Mouse (Mus musculus) kidney, postnatal 0 days (tissue): ENCODE measurements at regions not wholly inside any gene's neighbourhood (a gene's known extent, or its start where the extent isn't known, plus 50 kb on each side); places are given as distances from the start of the nearest gene placed in this dataset.

Source experiments
- ATAC-seq: fragments of 200-750 bp; cut with Nextera tagmentation; replicated peaks from 2 replicates; pipeline ENCODE4 v1.8.0; 2017; ENCODE audit warnings: low read depth, moderate number of reproducible peaks, moderate TSS enrichment, moderate library complexity; ENCODE audit not compliant: low FRiP score
- DNase-seq: peaks from one replicate; pipeline ENCODE4 v3.0.0-alpha.2; 2016; ENCODE audit warnings: low spot score
- H3K27ac ChIP-seq: fragments of 300-500 bp; sonication (generic); 2 replicates; pipeline ENCODE4 v1.5.1; 2014; ENCODE audit warnings: mild to moderate bottlenecking
- H3K27me3 ChIP-seq: fragments of 300-500 bp; sonication (generic); 2 replicates; pipeline ENCODE4 v1.6.1; 2014; ENCODE audit warnings: low read length, mixed read lengths; ENCODE audit not compliant: insufficient read depth
- H3K36me3 ChIP-seq: fragments of 300-500 bp; sonication (generic); 2 replicates; pipeline ENCODE4 v1.6.1; 2014; ENCODE audit warnings: low read length, mixed read lengths; ENCODE audit not compliant: insufficient read depth
- H3K4me1 ChIP-seq: fragments of 300-500 bp; sonication (generic); replicated peaks from 2 replicates; pipeline ENCODE4 v1.6.1; 2014; ENCODE audit warnings: antibody characterized with exemption, low read length, mixed read lengths; ENCODE audit not compliant: insufficient read depth
- H3K4me2 ChIP-seq: fragments of 300-500 bp; sonication (generic); 2 replicates; pipeline ENCODE4 v1.6.1; 2014; ENCODE audit warnings: mild to moderate bottlenecking, low read length, moderate library complexity, mixed read lengths
- H3K4me3 ChIP-seq: fragments of 300-500 bp; sonication (generic); replicated peaks from 2 replicates; pipeline ENCODE4 v1.5.1; 2014; ENCODE audit warnings: low read depth, low read length
- H3K9ac ChIP-seq: fragments of 300-500 bp; sonication (generic); 2 replicates; pipeline ENCODE4 v1.6.1; 2014; ENCODE audit warnings: low read depth, low read length
- H3K9me3 ChIP-seq: fragments of 300-500 bp; sonication (generic); replicated peaks from 2 replicates; pipeline ENCODE4 v1.6.1; 2016; ENCODE audit warnings: low read length, inconsistent platforms, mixed read lengths
- CTCF ChIP-seq: IDR thresholded peaks from 2 replicates; pipeline ENCODE4 v1.5.1; 2016; ENCODE audit warnings: antibody characterized with exemption, low read depth, mild to moderate bottlenecking, moderate library complexity
- WGBS: fragments of 180-500 bp; shearing (Covaris S2); extraction: QIAGEN DNeasy Blood & Tissue Kit; methylation state at CpG from one replicate; pipeline ENCODE4 v1.1.7; 2014; 5-methylcytosine and 5-hydroxymethylcytosine counted together

GRCm38 (mm10) chr8:64497281-64498060 lies 195.4 kb downstream of the Cpe start:
- ATAC-seq: no peak

GRCm38 (mm10) chr8:64496333-64497213 lies 196.3 kb downstream of the Cpe start:
- Histone ChIP-seq H3K4me2 (no peak overlapping the region), H3K9me3 (no peaks in the 10 kb centered on the region), H3K4me3 (no peak overlapping the region), H3K36me3 (no peaks in the 10 kb centered on the region), H3K4me1 (no peaks in the 10 kb centered on the region), H3K9ac (no peak overlapping the region), H3K27ac (no peak overlapping the region), H3K27me3 (no peaks in the 10 kb centered on the region)
- DNase-seq (no peak), ATAC-seq (no peak)
- TF ChIP-seq CTCF: no peak
- 50% methylated on average over 14 of the region's 14 CpGs for WGBS

More at GRCm38 (mm10) chr8:64497281-64498060, 195.4 kb downstream of the Cpe start:
- DNase-seq: no peak
- no peak overlapping the region for H3K4me2 ChIP-seq
- no peaks in the 10 kb centered on the region for H3K4me1 ChIP-seq
- 29% methylated on average over 6 of the region's 6 CpGs for WGBS
- no peak overlapping the region for H3K27ac ChIP-seq
- H3K9me3 ChIP-seq: no peaks in the 10 kb centered on the region
- no peaks in the 10 kb centered on the region for H3K27me3 ChIP-seq
- no peaks in the 10 kb centered on the region for H3K36me3 ChIP-seq
- H3K9ac ChIP-seq: no peak overlapping the region
- no peak overlapping the region for H3K4me3 ChIP-seq
- TF ChIP-seq CTCF: no peak

GRCm38 (mm10) chr8:64491561-64491960 lies 201.3 kb downstream of the Cpe start:
- DNase-seq: no peak
- Histone ChIP-seq H3K27ac (no peak overlapping the region), H3K27me3 (no peaks in the 10 kb centered on the region), H3K4me1 (no peaks in the 10 kb centered on the region), H3K4me3 (no peak overlapping the region), H3K4me2 (no peak overlapping the region), H3K9ac (no peak overlapping the region), H3K9me3 (no peaks in the 10 kb centered on the region), H3K36me3 (no peaks in the 10 kb centered on the region)
- TF ChIP-seq CTCF: no peak
- 88% methylated on average over 2 of the region's 2 CpGs for WGBS
- ATAC-seq: no peak

GRCm38 (mm10) chr8:64488057-64488456 lies 204.8 kb downstream of the Cpe start:
- H3K36me3 ChIP-seq: no peaks in the 10 kb centered on the region
- 84% methylated on average over 3 of the region's 3 CpGs for WGBS
- ATAC-seq: no peak
- no peak for TF ChIP-seq CTCF
- H3K27me3 ChIP-seq: no peaks in the 10 kb centered on the region
- no peak overlapping the region for H3K27ac ChIP-seq
- no peaks in the 10 kb centered on the region for H3K9me3 ChIP-seq
- no peak overlapping the region for H3K4me3 ChIP-seq
- no peak overlapping the region for H3K4me2 ChIP-seq
- no peaks in the 10 kb centered on the region for H3K4me1 ChIP-seq
- H3K9ac ChIP-seq: no peak overlapping the region
- no peak for DNase-seq

DNA sequence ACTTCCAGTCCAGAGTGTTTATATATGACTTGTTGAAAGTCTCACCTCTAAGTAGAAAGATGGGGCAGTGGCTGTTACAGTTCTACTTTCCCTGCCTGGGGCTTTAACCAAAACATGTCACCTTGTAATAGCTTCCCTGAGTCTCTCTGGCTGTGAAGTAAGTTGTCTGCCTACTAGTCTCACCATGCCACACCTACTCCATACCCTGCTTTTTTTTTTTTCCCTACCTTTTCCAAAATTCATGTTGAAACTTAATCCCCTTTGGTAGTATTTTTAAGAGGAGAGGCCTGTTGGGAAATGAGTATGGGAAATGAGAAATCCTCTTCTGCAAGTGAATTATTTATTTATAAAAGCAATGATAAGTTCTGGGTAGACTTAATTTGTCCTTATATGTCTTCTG lies 219.6 kb downstream of the Cpe start:
- no peak for DNase-seq
- ATAC-seq: no peak
- Histone ChIP-seq H3K9me3 (no peaks in the 10 kb centered on the region), H3K27ac (no peak overlapping the region), H3K27me3 (no peaks in the 10 kb centered on the region), H3K4me2 (no peak overlapping the region), H3K4me1 (no peaks in the 10 kb centered on the region), H3K4me3 (no peak overlapping the region), H3K36me3 (no peaks in the 10 kb centered on the region), H3K9ac (no peak overlapping the region)
- TF ChIP-seq CTCF: no peak

GRCm38 (mm10) chr8:64472801-64473270 lies 220.0 kb downstream of the Cpe start:
- no peak for DNase-seq

More at GRCm38 (mm10) chr8:64472801-64473270, 220.0 kb downstream of the Cpe start:
- no peaks in the 10 kb centered on the region for H3K36me3 ChIP-seq
- no peak for ATAC-seq
- no peaks in the 10 kb centered on the region for H3K9me3 ChIP-seq
- no peak overlapping the region for H3K9ac ChIP-seq
- no peaks in the 10 kb centered on the region for H3K27me3 ChIP-seq
- H3K4me3 ChIP-seq: no peak overlapping the region
- H3K4me1 ChIP-seq: no peaks in the 10 kb centered on the region
- no peak overlapping the region for H3K4me2 ChIP-seq
- TF ChIP-seq CTCF: no peak
- no peak overlapping the region for H3K27ac ChIP-seq
- 83% methylated on average over 1 of the region's 1 CpGs for WGBS
